Mouse (Mus musculus) yolk sac, embryonic 10.5 days (tissue): ENCODE data around the gene Golga3.

Experiments used
- DNase-seq: peaks from one replicate; pipeline ENCODE4 v3.0.0-alpha.2; 2017; ENCODE audit warnings: low spot score

Golga3 gene

DNA sequence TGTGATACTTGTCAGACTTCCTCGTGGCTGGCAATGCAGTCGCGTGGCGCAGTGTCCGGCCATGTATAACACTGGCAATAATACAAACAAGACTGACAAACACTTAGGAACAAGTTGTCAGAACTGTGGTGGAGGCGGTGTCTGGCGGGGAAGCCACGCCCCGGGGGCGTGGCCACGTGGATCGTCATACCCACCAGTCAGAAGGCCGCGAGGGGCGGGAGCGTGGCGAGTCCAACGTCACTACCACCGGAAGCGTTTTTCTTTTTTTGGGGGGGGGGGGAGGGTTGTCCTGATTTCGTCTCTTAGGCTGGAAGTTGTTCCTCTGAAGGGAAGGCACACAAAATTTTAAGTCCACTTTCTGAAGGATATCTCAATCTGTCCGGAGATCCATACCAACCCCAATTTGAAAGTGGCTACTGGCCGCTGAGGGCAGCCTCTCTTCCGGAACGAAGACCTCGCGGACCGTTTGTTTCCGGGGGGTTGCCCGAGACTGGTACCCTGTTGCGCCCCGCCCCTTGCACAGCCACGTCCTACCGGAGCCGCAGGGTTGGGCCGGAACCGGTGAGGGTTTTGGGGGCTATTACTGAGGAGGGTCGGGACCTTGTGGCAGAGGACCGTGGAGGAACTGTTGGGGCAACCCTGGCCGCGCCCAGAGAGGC is at the start of gene Golga3:
TSS of gene Golga3 (plus strand) at position 340 of the 659 bp plus-strand sequence.
- peak; percentile 91 for DNase-seq

DNA sequence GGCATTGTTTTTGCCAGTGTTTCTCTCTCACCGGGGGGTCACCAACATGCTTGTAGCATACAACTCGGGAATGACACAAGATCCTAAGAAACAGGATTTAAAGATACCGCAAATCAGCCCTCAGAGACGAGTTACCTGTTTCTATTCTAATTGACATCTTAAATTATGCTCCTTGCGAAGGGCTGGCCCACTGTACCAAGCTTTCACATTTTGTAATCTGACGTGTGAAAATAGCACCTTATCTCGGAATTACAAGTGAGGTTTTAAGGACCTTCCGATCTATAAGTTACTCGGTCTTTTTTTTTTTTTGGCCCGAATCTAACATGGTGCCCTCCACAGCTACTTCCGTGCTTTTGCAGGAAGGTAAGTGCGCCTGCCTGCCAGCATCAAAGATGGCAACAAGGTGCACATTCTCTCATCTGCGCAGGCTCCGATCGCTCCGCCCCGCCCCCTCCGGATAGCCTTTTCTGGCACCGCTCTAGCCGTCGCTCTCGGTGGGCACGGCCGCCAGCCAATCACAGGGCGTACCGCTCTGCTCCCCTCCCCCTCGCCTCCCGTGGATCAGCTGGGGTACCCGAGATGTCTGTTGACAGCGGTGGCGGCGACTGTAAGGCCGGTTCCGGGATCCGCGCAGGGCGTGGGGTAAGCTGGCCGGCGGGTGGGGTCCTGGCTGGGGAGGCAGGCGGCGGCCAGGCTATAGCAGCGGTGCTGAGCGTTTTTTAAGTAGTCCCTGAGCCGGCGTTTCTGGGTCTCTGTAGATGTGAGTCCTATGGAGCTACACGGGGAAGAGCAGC is 41.0 kb upstream of the Golga3 start, which contains the start of gene Chfr:
TSS of gene Chfr (plus strand) at position 550 of the 794 bp plus-strand sequence.
- DNase-seq: peak; percentile 99

DNA sequence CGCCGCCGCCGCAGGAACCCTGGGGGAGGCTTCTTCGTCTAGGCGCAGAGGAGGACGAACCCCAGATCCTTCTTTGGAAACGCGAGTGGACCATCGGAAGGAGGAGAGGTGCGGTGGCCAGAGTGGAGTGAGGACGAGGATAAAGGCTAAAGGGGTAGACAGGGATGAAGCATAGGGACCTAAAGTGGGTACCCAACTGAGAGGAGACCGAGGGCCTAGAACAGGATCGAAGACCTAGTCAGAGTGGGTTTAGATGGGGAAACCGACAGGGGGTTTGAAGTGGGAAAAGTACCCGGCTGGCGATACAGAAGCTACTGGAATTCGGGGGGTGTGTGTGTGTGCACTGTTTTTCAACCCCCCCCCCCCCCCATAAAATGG is 40.4 kb upstream of the Golga3 start:
- no peak for DNase-seq

- DNase-seq: no peak
Observed at GRCm38 (mm10) chr5:110137816-110138215, 38.7 kb upstream of the Golga3 start.

DNA sequence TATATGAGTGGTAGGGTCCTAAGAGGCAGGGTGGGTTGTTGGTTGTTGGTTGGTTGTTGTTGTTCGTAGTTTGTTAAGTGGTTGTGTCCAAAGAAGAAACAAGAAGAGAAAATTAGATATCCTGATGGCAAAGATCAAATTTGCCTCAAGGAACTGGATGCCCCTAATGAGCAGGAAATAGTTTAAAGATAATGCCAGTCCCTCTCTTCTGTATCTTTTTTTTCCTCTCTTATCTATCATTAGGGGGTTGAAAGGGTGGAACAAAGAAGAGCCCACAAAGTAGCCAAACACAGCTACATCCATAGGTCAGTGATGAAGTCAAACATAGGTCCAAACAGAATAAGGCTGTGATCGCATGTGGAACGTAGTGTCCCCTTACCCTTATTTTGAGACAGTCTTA is 37.2 kb upstream of the Golga3 start:
- DNase-seq: no peak

DNA sequence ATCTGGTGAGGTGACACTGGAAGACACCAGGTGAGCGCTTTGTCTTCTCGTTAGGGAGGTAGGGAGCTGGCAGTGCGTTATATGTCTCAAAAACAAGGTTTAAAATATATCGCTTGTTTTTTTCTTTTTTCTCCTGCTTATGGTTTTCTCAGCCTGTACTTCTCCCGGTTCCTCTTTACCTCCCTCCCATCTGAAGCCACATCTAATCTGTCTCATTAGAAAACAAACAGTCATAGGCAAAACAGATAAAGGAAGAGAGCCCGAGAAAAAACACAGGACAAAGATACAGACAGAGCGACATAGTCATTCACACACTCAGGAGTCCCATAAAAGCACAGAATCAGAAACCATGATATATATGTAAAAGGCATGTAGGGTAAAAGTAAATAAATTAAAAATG is 36.1 kb upstream of the Golga3 start:
- no peak for DNase-seq

- no peak for DNase-seq
Observed at GRCm38 (mm10) chr5:110142309-110142708, 34.2 kb upstream of the Golga3 start.

GRCm38 (mm10) chr5:110143007-110143406 is 33.5 kb upstream of the Golga3 start:
- DNase-seq: no peak

- DNase-seq: no peak
Observed at GRCm38 (mm10) chr5:110169374-110169773, 7.1 kb upstream of the Golga3 start.

- no peak for DNase-seq
Observed at GRCm38 (mm10) chr5:110177021-110177420, 520 bp downstream of the Golga3 start.

DNA sequence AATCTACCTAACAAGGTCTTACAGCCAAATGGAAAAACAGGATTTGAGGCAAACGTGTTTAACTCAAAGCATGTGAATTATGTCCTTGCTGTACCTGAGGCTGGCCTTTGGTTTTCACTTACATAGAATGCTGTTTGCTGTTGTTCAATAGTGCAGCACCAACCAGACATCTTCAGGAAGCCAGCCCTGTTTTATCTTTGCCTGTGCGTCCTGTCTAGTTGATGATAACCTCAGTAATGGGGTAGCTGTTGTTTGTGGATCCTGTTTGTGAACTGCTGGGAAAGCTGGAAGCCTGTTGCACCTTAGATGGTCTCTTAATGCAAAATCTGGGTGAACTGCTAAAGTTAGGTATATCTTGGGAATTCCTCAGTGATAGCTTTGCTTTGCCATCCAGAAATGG is 2.1 kb downstream of the Golga3 start:
- no peak for DNase-seq

GRCm38 (mm10) chr5:110181716-110182115 is 5.2 kb downstream of the Golga3 start:
- no peak for DNase-seq

DNA sequence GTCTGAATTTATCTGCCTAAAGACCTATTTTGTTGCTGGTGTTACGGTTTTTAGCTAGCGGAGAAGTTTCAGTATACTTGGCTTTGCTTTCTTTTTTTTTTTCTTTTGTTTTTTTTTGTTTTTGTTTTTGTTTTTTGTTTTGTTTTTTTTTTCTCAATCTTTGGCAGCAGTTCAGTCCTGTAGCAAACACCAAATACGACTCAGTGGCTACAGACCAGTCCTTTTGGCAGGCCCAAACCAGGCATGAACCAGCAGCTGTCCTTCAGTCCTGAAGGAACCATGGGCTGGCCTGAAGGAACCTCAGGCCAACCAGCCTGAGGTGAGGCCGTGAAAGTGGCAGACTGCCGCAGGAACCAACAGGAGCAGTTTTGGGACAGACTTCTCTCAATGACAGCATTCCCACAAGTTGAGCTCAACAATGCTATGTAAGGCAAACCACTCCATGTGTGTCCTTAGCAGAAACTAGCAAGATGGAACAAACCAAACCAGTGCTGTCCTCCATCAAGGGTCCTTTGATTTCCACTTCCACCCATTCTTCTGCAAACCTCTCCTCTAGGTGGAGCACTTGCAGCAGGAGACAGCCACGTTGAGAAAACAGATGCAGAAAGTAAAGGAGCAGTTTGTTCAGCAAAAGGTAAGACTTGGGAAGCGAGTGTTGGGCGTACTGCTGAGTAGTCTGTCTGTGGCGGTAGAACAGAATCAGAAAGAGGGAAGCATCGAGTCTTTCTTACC is 26.8 kb downstream of the Golga3 start:
- no peak for DNase-seq

GRCm38 (mm10) chr5:110204777-110205176 is 28.3 kb downstream of the Golga3 start:
- no peak for DNase-seq

DNA sequence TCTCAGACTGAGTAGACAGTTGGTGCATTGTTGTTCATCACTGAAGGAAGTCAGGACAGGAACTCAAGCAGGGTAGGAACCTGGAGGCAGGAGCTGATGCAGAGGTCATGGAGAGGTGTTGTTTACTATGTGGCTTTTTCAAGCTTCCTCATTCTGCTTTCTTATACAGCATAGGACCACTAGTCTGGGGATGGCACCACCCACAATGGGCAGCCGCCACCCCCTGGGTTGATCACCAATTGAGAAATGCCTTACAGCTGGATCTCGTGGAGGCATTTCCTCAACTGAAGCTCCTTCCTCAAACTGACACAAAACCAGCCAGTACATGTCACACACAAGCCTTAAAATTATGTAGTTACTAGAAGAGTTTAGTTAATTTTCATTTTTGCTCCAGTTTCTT is 34.8 kb downstream of the Golga3 start:
- DNase-seq: no peak

DNA sequence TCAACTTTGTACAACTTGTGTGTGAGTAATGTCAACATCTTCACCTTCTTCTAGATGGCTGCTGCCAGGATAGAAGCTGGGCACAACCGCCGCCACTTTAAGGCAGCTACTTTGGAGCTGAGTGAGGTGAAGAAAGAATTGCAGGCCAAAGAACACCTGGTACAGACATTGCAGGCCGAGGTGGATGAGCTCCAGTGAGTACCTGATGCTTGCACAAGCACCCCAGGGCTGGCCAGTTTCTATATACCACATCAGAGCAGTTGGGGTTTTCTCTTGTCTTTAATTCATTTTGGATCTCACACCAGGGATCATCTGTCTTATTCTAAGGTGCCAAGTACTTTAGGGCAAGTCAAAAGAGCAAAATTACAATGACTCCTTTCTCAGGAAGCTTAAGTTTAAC is 40.3 kb downstream of the Golga3 start:
- no peak for DNase-seq

DNA sequence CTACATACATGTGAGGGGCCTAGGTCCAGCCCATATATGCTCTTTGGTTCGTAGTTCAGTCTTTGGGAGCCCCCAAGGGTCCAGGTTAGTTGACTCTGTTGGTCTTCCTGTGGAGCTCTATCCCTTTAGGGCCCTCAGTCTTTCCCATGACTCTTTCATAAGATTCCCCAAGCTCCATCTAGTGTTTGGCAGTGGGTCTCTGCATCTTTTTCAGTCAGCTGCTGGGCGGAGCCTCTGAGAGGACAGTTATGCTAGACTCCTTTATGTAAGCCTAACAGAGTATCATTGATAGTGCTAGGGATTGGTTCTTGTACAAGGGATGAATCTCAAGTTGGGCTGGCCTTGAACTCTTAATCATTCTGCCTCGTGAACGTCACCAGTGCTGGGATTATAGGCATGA is 43.8 kb downstream of the Golga3 start:
- no peak for DNase-seq

GRCm38 (mm10) chr5:110222757-110223156 is 46.3 kb downstream of the Golga3 start:
- no peak for DNase-seq

GRCm38 (mm10) chr5:110225056-110225455 is 48.6 kb downstream of the Golga3 start:
- no peak for DNase-seq

DNA sequence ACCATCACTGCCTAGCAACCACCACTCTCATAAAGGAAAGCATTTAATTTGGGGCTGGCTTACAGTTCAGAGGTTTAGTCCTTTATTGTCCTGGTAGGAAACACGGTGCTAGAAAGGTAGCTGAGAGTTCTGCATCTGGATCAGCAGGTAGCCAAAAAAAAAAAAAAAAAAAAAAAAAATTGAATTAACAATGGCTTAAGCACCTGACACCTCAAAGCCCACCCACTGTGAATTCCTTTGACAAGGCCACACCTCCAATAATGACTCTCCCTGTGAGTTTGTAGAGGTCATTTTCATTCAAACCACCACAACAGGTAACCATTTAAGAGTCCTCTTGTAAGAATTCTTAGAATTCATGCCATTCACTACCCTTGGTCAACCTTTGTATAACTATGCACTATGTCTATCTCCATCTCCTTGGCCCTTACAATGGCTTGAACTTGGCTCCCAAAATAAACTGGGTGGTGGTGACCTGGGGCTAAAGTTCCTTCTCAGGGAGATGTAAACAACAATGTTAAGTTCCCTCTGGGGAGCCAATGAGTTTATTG is 50.9 kb downstream of the Golga3 start:
- DNase-seq: no peak

DNA sequence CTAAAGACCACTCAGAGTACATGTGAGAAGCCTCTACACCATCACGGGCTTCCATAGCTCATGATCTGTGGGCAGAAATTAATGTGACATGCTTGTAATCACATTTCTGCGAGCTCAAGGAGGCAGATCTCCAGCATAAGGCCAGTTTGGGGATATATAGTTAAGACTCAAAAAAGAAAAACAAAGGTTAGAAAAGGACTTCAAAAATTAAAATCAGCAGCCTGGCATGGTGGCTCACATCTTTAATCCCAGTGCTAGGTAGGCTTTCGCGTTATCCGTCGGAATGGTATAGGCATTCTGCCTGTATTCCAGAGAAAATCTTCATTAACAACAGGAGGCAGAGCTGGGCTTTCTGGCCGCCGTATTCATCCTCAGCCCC is 53.9 kb downstream of the Golga3 start:
- DNase-seq: no peak

- DNase-seq: peak; percentile 91
Observed at GRCm38 (mm10) chr5:110230780-110231461, 54.4 kb downstream of the Golga3 start, which contains the start of gene Ankle2. Gene Ankle2 (plus strand): TSS chr5:110231004.
